Mouse (Mus musculus) heart, postnatal 0 days (tissue): Measurements from ENCODE around the gene Zfp174. TPM values are rescaled to one million over a fixed set of nuclear protein-coding genes. Genes with fewer than 3 reads are reported as not detected.
A peak's percentile ranks its signal among the peaks of the same experiment; 100 is the strongest.

Experiments
- ATAC-seq: fragments of 200-750 bp; cut with Nextera tagmentation; 2 replicates; pipeline ENCODE4 v1.8.0; 2017; ENCODE audit warnings: low read depth, moderate number of reproducible peaks, moderate library complexity; ENCODE audit not compliant: insufficient read depth
- DNase-seq: peaks from one replicate; pipeline ENCODE4 v3.0.0-alpha.2; 2016; ENCODE audit warnings: low spot score
- H3K27ac ChIP-seq: fragments of 300-500 bp; sonication (generic); 2 replicates; pipeline ENCODE4 v1.5.1; 2014; ENCODE audit warnings: low read depth, mild to moderate bottlenecking
- H3K27me3 ChIP-seq: fragments of 300-500 bp; sonication (generic); 2 replicates; pipeline ENCODE4 v1.6.1; 2014; ENCODE audit warnings: low read length, mixed read lengths; ENCODE audit not compliant: control insufficient read depth, insufficient read depth
- H3K36me3 ChIP-seq: fragments of 300-500 bp; sonication (generic); replicated peaks from 2 replicates; pipeline ENCODE4 v1.6.1; 2014; ENCODE audit warnings: low read length, mixed read lengths; ENCODE audit not compliant: control insufficient read depth, insufficient read depth
- H3K4me1 ChIP-seq: fragments of 300-500 bp; sonication (generic); 2 replicates; pipeline ENCODE4 v1.6.1; 2014; ENCODE audit warnings: antibody characterized with exemption; ENCODE audit not compliant: control insufficient read depth, insufficient read depth
- H3K4me2 ChIP-seq: fragments of 300-500 bp; sonication (generic); 2 replicates; pipeline ENCODE4 v1.6.1; 2014; ENCODE audit warnings: low read depth, mild to moderate bottlenecking, low read length, moderate library complexity
- H3K4me3 ChIP-seq: fragments of 300-500 bp; sonication (generic); 2 replicates; pipeline ENCODE4 v1.5.1; 2014; ENCODE audit warnings: low read depth, low read length
- H3K9ac ChIP-seq: fragments of 300-500 bp; sonication (generic); replicated peaks from 2 replicates; pipeline ENCODE4 v1.6.1; 2014; ENCODE audit warnings: low read depth, low read length, mixed read lengths
- H3K9me3 ChIP-seq: fragments of 300-500 bp; sonication (generic); replicated peaks from 2 replicates; pipeline ENCODE4 v1.6.1; 2016; ENCODE audit warnings: low read length; ENCODE audit not compliant: control insufficient read depth
- CTCF ChIP-seq: IDR thresholded peaks from 2 replicates; pipeline ENCODE4 v1.5.1; 2016; ENCODE audit warnings: antibody characterized with exemption, control low read depth, low read depth
- EP300 ChIP-seq: IDR thresholded peaks from 2 replicates; pipeline ENCODE4 v1.6.1; 2016; ENCODE audit warnings: antibody characterized with exemption, low read depth
- WGBS: fragments of 180-500 bp; shearing (Covaris S2); extraction: QIAGEN DNeasy Blood & Tissue Kit; methylation state at CpG from one replicate; pipeline ENCODE4 v1.1.7; 2014; 5-methylcytosine and 5-hydroxymethylcytosine counted together
- polyA plus RNA-seq: library from polyadenylated mRNA; unstranded; fragments of >200 nt; fragmentation: Nextera tagmentation; extraction: Ambion mirVana; gene quantifications from 2 replicates; pipeline ENCODE4 v1.2.1, GENCODE M21; 2015
- total RNA-seq: library from RNA; depleted of rRNA; stranded (reverse); fragments of >200 nt; gene quantifications from 2 replicates; pipeline ENCODE4 v1.2.3, GENCODE M21; 2014; ENCODE audit warnings: low replicate concordance

Gene Zfp174
- total and polyA plus RNA-seq, 2 experiments from 2014 or later = 0.69 to 0.72 TPM

DNA sequence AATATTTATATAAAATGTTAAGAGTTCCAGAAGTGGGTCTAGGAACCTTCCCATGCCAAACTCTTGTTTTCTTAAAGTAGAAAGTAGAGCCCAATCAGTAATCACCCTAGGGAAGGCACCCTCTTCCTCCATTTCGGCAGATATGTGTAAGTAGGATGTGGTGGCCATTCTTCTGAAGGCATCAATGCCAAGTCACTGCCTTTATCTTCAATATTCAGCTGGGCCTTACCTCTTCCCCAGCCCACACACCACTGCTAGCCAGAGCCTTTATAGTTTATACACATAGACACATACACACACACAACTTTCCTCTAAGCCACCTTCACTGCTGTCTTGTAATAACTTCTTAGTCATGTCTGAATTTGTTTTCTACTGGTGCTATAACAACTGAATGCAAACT, 8.7 kb downstream of the Zfp174 start:
- Histone ChIP-seq H3K4me1 (no peaks in the 10 kb centered on the region), H3K27ac (no peak overlapping the region), H3K4me3 (no peak overlapping the region), H3K4me2 (no peak overlapping the region), H3K36me3 (peaks cover 5% of the 10 kb centered on the region; the same call in 1 of the 2 replicates), H3K9ac (no peak overlapping the region), H3K9me3 (no peaks in the 10 kb centered on the region), H3K27me3 (no peaks in the 10 kb centered on the region)
- WGBS = 75% methylated on average over 1 of the region's 1 CpGs
- TF ChIP-seq EP300 = no peak
- no peak for TF ChIP-seq CTCF
- DNase-seq (no peak), ATAC-seq (no peak)

DNA sequence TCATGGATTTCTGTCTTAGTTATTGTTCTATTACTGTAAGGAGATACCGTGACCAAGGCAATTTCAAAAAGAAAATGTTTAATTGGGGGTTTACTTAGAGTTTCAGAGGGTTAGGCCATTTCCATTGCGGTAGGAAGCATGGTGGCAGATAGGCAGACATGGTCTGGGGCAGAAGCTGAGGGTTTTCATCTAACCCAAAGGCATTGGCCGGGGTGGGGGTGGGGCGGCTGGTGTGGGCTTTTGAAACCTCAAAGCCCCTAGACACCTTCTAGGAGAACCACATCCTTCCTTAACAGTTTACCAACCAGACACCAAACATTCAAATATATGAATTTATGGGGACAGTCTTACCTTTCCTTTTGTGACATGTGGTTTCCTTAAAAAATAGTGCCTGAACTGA, 12.2 kb downstream of the Zfp174 start:
- H3K36me3 ChIP-seq = peaks cover 12% of the 10 kb centered on the region
- no peak overlapping the region for H3K9ac ChIP-seq
- no peak overlapping the region for H3K4me2 ChIP-seq
- H3K27ac ChIP-seq = no peak overlapping the region
- ATAC-seq (no peak), DNase-seq (no peak)
- no peaks in the 10 kb centered on the region for H3K27me3 ChIP-seq
- no peaks in the 10 kb centered on the region for H3K4me1 ChIP-seq
- WGBS = 87% methylated on average over 4 of the region's 4 CpGs
- TF ChIP-seq EP300 (no peak), CTCF (no peak)
- H3K4me3 ChIP-seq = no peak overlapping the region
- no peaks in the 10 kb centered on the region for H3K9me3 ChIP-seq

DNA sequence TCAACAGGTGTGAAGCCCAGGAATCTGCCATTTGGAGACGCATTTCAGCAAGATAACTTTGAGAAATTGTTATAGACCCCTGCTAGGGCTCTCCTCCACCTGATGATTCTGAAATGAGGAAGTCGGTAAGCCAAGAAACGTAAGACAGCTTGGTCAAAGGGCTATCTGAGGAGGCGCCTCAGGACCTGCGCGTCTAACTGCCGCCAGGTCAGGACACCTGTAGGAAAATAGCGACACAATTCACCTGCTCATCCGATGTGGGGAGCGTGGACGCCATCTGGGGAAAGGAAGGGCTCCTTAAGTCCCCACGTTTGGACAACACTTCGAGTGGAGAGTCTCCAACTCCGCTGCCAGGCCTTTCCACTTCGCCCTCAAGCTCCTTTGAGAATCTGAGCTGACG, 24.7 kb downstream of the Zfp174 start:
- no peak for TF ChIP-seq EP300
- TF ChIP-seq CTCF = no peak
- WGBS = 1% methylated on average over 16 of the region's 16 CpGs
- Histone ChIP-seq H3K4me3 (peak overlapping the region; percentile 52), H3K27me3 (no peaks in the 10 kb centered on the region), H3K9me3 (no peaks in the 10 kb centered on the region), H3K9ac (peak overlapping the region; percentile 46), H3K36me3 (peaks cover 18% of the 10 kb centered on the region; the same call in 1 of the 2 replicates), H3K4me2 (peak overlapping the region; percentile 97), H3K4me1 (peaks cover 11% of the 10 kb centered on the region), H3K27ac (peak overlapping the region; percentile 16; the same call in 1 of the 2 replicates)
- DNase-seq (no peak), ATAC-seq (no peak)

DNA sequence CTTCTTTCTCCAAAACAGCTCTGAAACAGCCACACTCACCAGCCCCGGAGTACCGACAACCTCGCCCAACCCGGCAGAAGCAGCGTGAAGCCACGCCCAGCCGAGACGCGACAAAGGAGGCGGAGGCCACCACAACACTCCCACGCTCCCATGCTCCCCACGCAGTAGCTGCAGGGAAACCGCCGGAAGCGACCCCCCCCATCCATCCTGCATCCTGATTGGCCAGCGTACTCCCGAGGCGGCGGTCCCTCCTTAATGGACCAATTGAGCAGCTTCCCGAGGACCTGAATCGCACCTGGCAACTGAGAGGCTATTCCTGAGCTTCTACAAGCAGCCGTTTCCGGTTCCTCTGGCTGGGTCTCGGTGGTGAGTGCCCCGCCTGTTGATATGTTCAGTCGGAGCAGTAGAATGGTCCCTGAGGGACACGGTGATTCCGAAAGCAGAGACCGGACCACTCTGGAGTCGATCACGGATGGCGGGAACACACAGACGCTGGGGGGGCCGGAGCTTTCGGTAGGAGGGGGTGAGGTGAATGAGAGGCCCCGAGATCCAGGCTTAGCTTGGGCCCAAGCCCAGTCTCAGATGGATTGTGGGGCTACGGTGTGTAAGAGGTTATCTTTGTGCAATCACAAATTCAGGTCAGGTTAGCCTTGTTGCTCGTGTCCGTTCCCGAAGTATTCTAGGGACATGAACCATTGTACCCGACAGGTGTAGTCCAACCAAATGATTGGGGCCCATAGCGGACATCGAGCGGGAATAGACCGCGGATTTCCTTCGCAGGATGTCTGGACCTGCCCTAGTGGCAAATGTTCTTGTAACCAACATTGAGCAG, 25.4 kb downstream of the Zfp174 start, which contains the start of gene Naa60:
Naa60 (plus strand) TSS at position 160 of the 832 bp plus-strand sequence.
- Histone ChIP-seq H3K27ac (peak within 1 kb of the TSS; percentile 66), H3K36me3 (peaks cover 15% of the 10 kb centered on the region; the same call in 1 of the 2 replicates), H3K4me3 (peak within 1 kb of the TSS; percentile 52), H3K9me3 (no peaks in the 10 kb centered on the region), H3K9ac (peak within 1 kb of the TSS; percentile 46), H3K27me3 (no peaks in the 10 kb centered on the region), H3K4me1 (peaks cover 11% of the 10 kb centered on the region), H3K4me2 (peak within 1 kb of the TSS; percentile 97)
- TF ChIP-seq CTCF (no peak), EP300 (no peak)
- DNase-seq (peak; percentile 92), ATAC-seq (peak; percentile 99)
- WGBS = 3% methylated on average over 47 of the region's 47 CpGs

DNA sequence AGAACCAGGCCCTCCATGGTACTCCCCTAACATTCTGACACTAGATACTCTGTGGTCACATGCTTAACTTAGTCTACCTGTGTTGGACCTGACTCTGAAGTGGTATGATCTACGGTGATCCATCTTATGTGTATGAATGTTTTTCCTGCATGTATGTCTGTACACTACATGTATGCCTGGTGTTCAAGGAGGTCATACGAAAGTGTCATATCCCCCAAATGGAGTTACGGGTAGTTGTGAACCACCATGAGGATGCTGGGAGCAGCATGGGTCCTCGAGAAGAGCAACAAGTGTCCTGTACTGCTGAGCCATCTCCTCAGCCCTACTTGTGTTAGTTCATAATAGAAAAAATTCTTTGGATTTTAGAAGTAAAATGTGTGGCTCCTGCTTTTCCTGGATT, 29.3 kb downstream of the Zfp174 start:
- no peaks in the 10 kb centered on the region for H3K27me3 ChIP-seq
- H3K27ac ChIP-seq = no peak overlapping the region
- DNase-seq (no peak), ATAC-seq (no peak)
- H3K9ac ChIP-seq = no peak overlapping the region
- H3K9me3 ChIP-seq = no peaks in the 10 kb centered on the region
- TF ChIP-seq EP300 (no peak), CTCF (no peak)
- no peak overlapping the region for H3K4me3 ChIP-seq
- 0 out of 2 replicates have a peak, but pooled peaks cover 6% of the 10 kb centered on the region for H3K36me3 ChIP-seq
- H3K4me2 ChIP-seq = no peak overlapping the region
- peaks cover 11% of the 10 kb centered on the region for H3K4me1 ChIP-seq
- 88% methylated on average over 4 of the region's 4 CpGs for WGBS
